Mouse (Mus musculus): Measurements from ENCODE around the gene Trim7. TPM values are rescaled to one million over a fixed set of nuclear protein-coding genes. Genes with fewer than 3 reads are reported as not detected.

The Trim7 gene
- polyA plus RNA-seq, 1 experiment from 2014 or later, result 0.18 TPM

GRCm38 (mm10) chr11:48859014-48859413, 33.1 kb downstream of the Trim7 start:
- H3K36me3 ChIP-seq (ENCODE audit: control insufficient read depth, insufficient read depth, low read length), result no peaks in the 10 kb centered on the region
- H3K27ac ChIP-seq (ENCODE audit: low read depth, low read length), result no peak overlapping the region
- H3K27me3 ChIP-seq (replicated peaks; ENCODE audit: control insufficient read depth, insufficient read depth, low read length), result 0 out of 2 replicates have a peak, but pooled peaks cover 3% of the 10 kb centered on the region
- no peaks in the 10 kb centered on the region for H3K9me3 ChIP-seq (ENCODE audit: control insufficient read depth, low read length)
- no peak overlapping the region for H3K9ac ChIP-seq (ENCODE audit: low read depth, low read length)
- H3K4me1 ChIP-seq (replicated peaks; ENCODE audit: control insufficient read depth, insufficient read depth, low read length), result peaks cover 13% of the 10 kb centered on the region; the same call in 1 of the 2 replicates
- WGBS, result under 1% methylated on average over 6 of the region's 6 CpGs
- ATAC-seq (replicated peaks; ENCODE audit: low FRiP score) (no peak), DNase-seq (ENCODE audit: low spot score) (no peak)
- H3K4me3 ChIP-seq (ENCODE audit: low read depth, low read length), result no peak overlapping the region
- peak overlapping the region; percentile 95 for H3K4me2 ChIP-seq

GRCm38 (mm10) chr11:48862784-48863319, 36.9 kb downstream of the Trim7 start:
- DNase-seq (ENCODE audit: low spot score) (no peak), ATAC-seq (replicated peaks; ENCODE audit: low FRiP score) (no peak)
- no peak overlapping the region for H3K9ac ChIP-seq (ENCODE audit: low read depth, low read length)
- no peak overlapping the region for H3K4me2 ChIP-seq
- no peak overlapping the region for H3K4me3 ChIP-seq (ENCODE audit: low read depth, low read length)
- H3K27me3 ChIP-seq (replicated peaks; ENCODE audit: control insufficient read depth, insufficient read depth, low read length), result 0 out of 2 replicates have a peak, but pooled peaks cover 3% of the 10 kb centered on the region
- WGBS, result 76% methylated on average over 1 of the region's 1 CpGs
- peaks cover 2% of the 10 kb centered on the region; the same call in 1 of the 2 replicates for H3K36me3 ChIP-seq (ENCODE audit: control insufficient read depth, insufficient read depth, low read length)
- H3K4me1 ChIP-seq (replicated peaks; ENCODE audit: control insufficient read depth, insufficient read depth, low read length), result peaks cover 6% of the 10 kb centered on the region; the same call in 1 of the 2 replicates
- H3K9me3 ChIP-seq (ENCODE audit: control insufficient read depth, low read length), result no peaks in the 10 kb centered on the region
- H3K27ac ChIP-seq (ENCODE audit: low read depth, low read length), result no peak overlapping the region

- H3K27me3 ChIP-seq (replicated peaks; ENCODE audit: control insufficient read depth, insufficient read depth, low read length), result 0 out of 2 replicates have a peak, but pooled peaks cover 3% of the 10 kb centered on the region
- no peaks in the 10 kb centered on the region for H3K9me3 ChIP-seq (ENCODE audit: control insufficient read depth, low read length)
- H3K4me3 ChIP-seq (ENCODE audit: low read depth, low read length), result no peak overlapping the region
- no peak overlapping the region for H3K9ac ChIP-seq (ENCODE audit: low read depth, low read length)
- WGBS, result 74% methylated on average over 3 of the region's 3 CpGs
- ATAC-seq (replicated peaks; ENCODE audit: low FRiP score) (no peak), DNase-seq (ENCODE audit: low spot score) (no peak)
- H3K36me3 ChIP-seq (ENCODE audit: control insufficient read depth, insufficient read depth, low read length), result peaks cover 2% of the 10 kb centered on the region; the same call in 1 of the 2 replicates
- H3K4me2 ChIP-seq, result no peak overlapping the region
- peaks cover 4% of the 10 kb centered on the region; the same call in 1 of the 2 replicates for H3K4me1 ChIP-seq (replicated peaks; ENCODE audit: control insufficient read depth, insufficient read depth, low read length)
- H3K27ac ChIP-seq (ENCODE audit: low read depth, low read length), result no peak overlapping the region
Observed at GRCm38 (mm10) chr11:48863808-48864207, 37.9 kb downstream of the Trim7 start.

GRCm38 (mm10) chr11:48866481-48866880, 40.5 kb downstream of the Trim7 start:
- Histone ChIP-seq H3K4me1 (replicated peaks; ENCODE audit: control insufficient read depth, insufficient read depth, low read length) (peaks cover 18% of the 10 kb centered on the region), H3K27ac (ENCODE audit: low read depth, low read length) (no peak overlapping the region), H3K4me2 (no peak overlapping the region), H3K27me3 (replicated peaks; ENCODE audit: control insufficient read depth, insufficient read depth, low read length) (no peaks in the 10 kb centered on the region), H3K4me3 (ENCODE audit: low read depth, low read length) (no peak overlapping the region), H3K9me3 (ENCODE audit: control insufficient read depth, low read length) (no peaks in the 10 kb centered on the region), H3K9ac (ENCODE audit: low read depth, low read length) (no peak overlapping the region), H3K36me3 (ENCODE audit: control insufficient read depth, insufficient read depth, low read length) (peaks cover 2% of the 10 kb centered on the region; the same call in 1 of the 2 replicates)
- no peak for DNase-seq (ENCODE audit: low spot score)
- 94% methylated on average over 9 of the region's 9 CpGs for WGBS
- no peak for ATAC-seq (replicated peaks; ENCODE audit: low FRiP score)

GRCm38 (mm10) chr11:48869380-48870110, 43.6 kb downstream of the Trim7 start:
- no peak for DNase-seq (ENCODE audit: low spot score)

GRCm38 (mm10) chr11:48870781-48871180, 44.8 kb downstream of the Trim7 start:
- 20% methylated on average over 7 of the region's 7 CpGs for WGBS
- ATAC-seq (replicated peaks; ENCODE audit: low FRiP score), result peak; percentile 37
- H3K27me3 ChIP-seq (replicated peaks; ENCODE audit: control insufficient read depth, insufficient read depth, low read length), result no peaks in the 10 kb centered on the region
- peak overlapping the region; percentile 82 for H3K9ac ChIP-seq (ENCODE audit: low read depth, low read length)
- peaks cover 2% of the 10 kb centered on the region; the same call in 1 of the 2 replicates for H3K36me3 ChIP-seq (ENCODE audit: control insufficient read depth, insufficient read depth, low read length)
- H3K27ac ChIP-seq (ENCODE audit: low read depth, low read length), result peak overlapping the region; percentile 86
- DNase-seq (ENCODE audit: low spot score), result no peak
- H3K4me2 ChIP-seq, result peak overlapping the region; percentile 88
- H3K4me1 ChIP-seq (replicated peaks; ENCODE audit: control insufficient read depth, insufficient read depth, low read length), result peaks cover 47% of the 10 kb centered on the region
- H3K4me3 ChIP-seq (ENCODE audit: low read depth, low read length), result peak overlapping the region; percentile 58
- no peaks in the 10 kb centered on the region for H3K9me3 ChIP-seq (ENCODE audit: control insufficient read depth, low read length)

More at GRCm38 (mm10) chr11:48869380-48870110, 43.6 kb downstream of the Trim7 start:
- 56% methylated on average over 7 of the region's 7 CpGs for WGBS
- H3K4me2 ChIP-seq, result peak overlapping the region; percentile 88
- peak overlapping the region; percentile 58 for H3K4me3 ChIP-seq (ENCODE audit: low read depth, low read length)
- H3K27me3 ChIP-seq (replicated peaks; ENCODE audit: control insufficient read depth, insufficient read depth, low read length), result no peaks in the 10 kb centered on the region
- peaks cover 2% of the 10 kb centered on the region; the same call in 1 of the 2 replicates for H3K36me3 ChIP-seq (ENCODE audit: control insufficient read depth, insufficient read depth, low read length)
- ATAC-seq (replicated peaks; ENCODE audit: low FRiP score), result no peak
- H3K9me3 ChIP-seq (ENCODE audit: control insufficient read depth, low read length), result no peaks in the 10 kb centered on the region
- peaks cover 47% of the 10 kb centered on the region for H3K4me1 ChIP-seq (replicated peaks; ENCODE audit: control insufficient read depth, insufficient read depth, low read length)
- peak overlapping the region; percentile 44 for H3K27ac ChIP-seq (ENCODE audit: low read depth, low read length)
- peak overlapping the region; percentile 82 for H3K9ac ChIP-seq (ENCODE audit: low read depth, low read length)

GRCm38 (mm10) chr11:48871201-48871772, 45.3 kb downstream of the Trim7 start, which contains the start of gene Irgm1:
TSS of gene Irgm1 (minus strand) at chr11:48871683.
- Histone ChIP-seq H3K27me3 (replicated peaks; ENCODE audit: control insufficient read depth, insufficient read depth, low read length) (no peaks in the 10 kb centered on the region), H3K36me3 (ENCODE audit: control insufficient read depth, insufficient read depth, low read length) (peaks cover 2% of the 10 kb centered on the region; the same call in 1 of the 2 replicates), H3K4me1 (replicated peaks; ENCODE audit: control insufficient read depth, insufficient read depth, low read length) (peaks cover 47% of the 10 kb centered on the region), H3K4me3 (ENCODE audit: low read depth, low read length) (peak within 1 kb of the TSS; percentile 58), H3K9me3 (ENCODE audit: control insufficient read depth, low read length) (no peaks in the 10 kb centered on the region), H3K9ac (ENCODE audit: low read depth, low read length) (peak within 1 kb of the TSS; percentile 82), H3K4me2 (peak within 1 kb of the TSS; percentile 88), H3K27ac (ENCODE audit: low read depth, low read length) (peak within 1 kb of the TSS; percentile 86)
- peak; percentile 35 for ATAC-seq (replicated peaks; ENCODE audit: low FRiP score)
- 1% methylated on average over 19 of the region's 19 CpGs for WGBS
- peak; percentile 76 for DNase-seq (ENCODE audit: low spot score)

GRCm38 (mm10) chr11:48871817-48872541, 46.0 kb downstream of the Trim7 start:
- Histone ChIP-seq H3K4me3 (ENCODE audit: low read depth, low read length) (peak overlapping the region; percentile 58), H3K9ac (ENCODE audit: low read depth, low read length) (peak overlapping the region; percentile 82), H3K4me1 (replicated peaks; ENCODE audit: control insufficient read depth, insufficient read depth, low read length) (peaks cover 47% of the 10 kb centered on the region), H3K27ac (ENCODE audit: low read depth, low read length) (peak overlapping the region; percentile 86), H3K36me3 (ENCODE audit: control insufficient read depth, insufficient read depth, low read length) (no peaks in the 10 kb centered on the region), H3K9me3 (ENCODE audit: control insufficient read depth, low read length) (no peaks in the 10 kb centered on the region), H3K27me3 (replicated peaks; ENCODE audit: control insufficient read depth, insufficient read depth, low read length) (no peaks in the 10 kb centered on the region), H3K4me2 (peak overlapping the region; percentile 88)
- DNase-seq (ENCODE audit: low spot score), result no peak
- no peak for ATAC-seq (replicated peaks; ENCODE audit: low FRiP score)
- 8% methylated on average over 17 of the region's 17 CpGs for WGBS
